8 mouse cellular contexts compared by ENCODE assay signal in genomic region chr10:78352666-78353030, GRCm38 (mm10). TPM values are rescaled to one million over a fixed set of nuclear protein-coding genes. Genes with fewer than 3 reads are reported as not detected.
A peak's percentile ranks its signal among the peaks of the same experiment; 100 is the strongest.
DNase-seq lines count a peak whose midpoint lies in the region; ATAC-seq and TF ChIP-seq lines count a peak whose summit lies in the region.

No protein-coding gene starts in this region.

- peaks cover 26% of the 10 kb centered on the region for H3K36me3 ChIP-seq in megakaryocyte, embryonic 14.5 days (replicated peaks; ENCODE audit: low read length)
- 0 out of 2 replicates have a peak, but pooled peaks cover 4% of the 10 kb centered on the region for H3K36me3 ChIP-seq in limb, embryonic 14.5 days (ENCODE audit: control insufficient read depth, insufficient read depth, low read length)
- H3K36me3 ChIP-seq in stomach, embryonic 15.5 days, result no peaks in the 10 kb centered on the region

- no peak for DNase-seq in cerebellum, adult 2 months
- no peak for DNase-seq in cerebellum, adult 8-10 months
- no peak for DNase-seq in limb, embryonic 14.5 days (ENCODE audit: low spot score)
- no peak for DNase-seq in adrenal gland, postnatal 10 days

- WGBS in cerebellum, adult 2 months, result 23% methylated on average over 8 of the region's 8 CpGs
- WGBS in limb, embryonic 14.5 days, result 19% methylated on average over 8 of the region's 8 CpGs
- WGBS in stomach, embryonic 15.5 days, result 16% methylated on average over 8 of the region's 8 CpGs

- peak overlapping the region; percentile 85 for H3K4me3 ChIP-seq in cerebellum, adult 2 months (replicated peaks; ENCODE audit: insufficient read depth, low read depth, low read length)
- peak overlapping the region; percentile 93 for H3K4me3 ChIP-seq in megakaryocyte, embryonic 14.5 days (replicated peaks)
- peak overlapping the region; percentile 85 for H3K4me3 ChIP-seq in limb, embryonic 14.5 days (replicated peaks; ENCODE audit: low read length)
- H3K4me3 ChIP-seq in stomach, embryonic 15.5 days (replicated peaks), result peak overlapping the region; percentile 87

- H3K4me1 ChIP-seq in cerebellum, adult 2 months (ENCODE audit: control insufficient read depth, insufficient read depth, low read length), result peaks cover 25% of the 10 kb centered on the region
- peaks cover 86% of the 10 kb centered on the region for H3K4me1 ChIP-seq in megakaryocyte, embryonic 14.5 days
- peaks cover 13% of the 10 kb centered on the region for H3K4me1 ChIP-seq in limb, embryonic 14.5 days (ENCODE audit: control insufficient read depth, insufficient read depth, low read length)
- H3K4me1 ChIP-seq in stomach, embryonic 15.5 days, result peaks cover 19% of the 10 kb centered on the region

- H3K27me3 ChIP-seq in cerebellum, adult 2 months (ENCODE audit: control insufficient read depth, insufficient read depth, low read length), result no peaks in the 10 kb centered on the region
- H3K27me3 ChIP-seq in megakaryocyte, embryonic 14.5 days (replicated peaks), result peaks cover 3% of the 10 kb centered on the region
- no peaks in the 10 kb centered on the region for H3K27me3 ChIP-seq in limb, embryonic 14.5 days (ENCODE audit: control insufficient read depth, insufficient read depth, low read length)
- no peaks in the 10 kb centered on the region for H3K27me3 ChIP-seq in stomach, embryonic 15.5 days (replicated peaks)

- H3K9ac ChIP-seq in limb, embryonic 14.5 days (ENCODE audit: low read depth, low read length, severe bottlenecking), result peak overlapping the region; percentile 97
- peak overlapping the region; percentile 97 for H3K9ac ChIP-seq in stomach, embryonic 15.5 days

- H3K9me3 ChIP-seq in megakaryocyte, embryonic 14.5 days, result no peaks in the 10 kb centered on the region
- H3K9me3 ChIP-seq in limb, embryonic 14.5 days (ENCODE audit: control insufficient read depth, low read length), result no peaks in the 10 kb centered on the region
- no peaks in the 10 kb centered on the region for H3K9me3 ChIP-seq in stomach, embryonic 15.5 days

- no peak for TF ChIP-seq CTCF in cerebellum, adult 2 months (IDR thresholded peaks at IDR 0.05; ENCODE audit: borderline replicate concordance, insufficient read depth, low read depth, low read length)

- peak overlapping the region; percentile 97 for H3K27ac ChIP-seq in cerebellum, adult 2 months (ENCODE audit: insufficient read depth, low read length)
- H3K27ac ChIP-seq in limb, embryonic 14.5 days (replicated peaks; ENCODE audit: low read depth, low read length), result peak overlapping the region; percentile 76
- peak overlapping the region; percentile 70 for H3K27ac ChIP-seq in stomach, embryonic 15.5 days

- H3K4me2 ChIP-seq in limb, embryonic 14.5 days (replicated peaks; ENCODE audit: low read depth, low read length, severe bottlenecking), result peak overlapping the region; percentile 79
- H3K4me2 ChIP-seq in stomach, embryonic 15.5 days, result peak overlapping the region; percentile 72

- no peak for TF ChIP-seq POLR2A in cerebellum, adult 2 months (IDR thresholded peaks at IDR 0.05; ENCODE audit: borderline replicate concordance, insufficient read depth, low read length)
- TF ChIP-seq POLR2A in limb, embryonic 14.5 days (IDR thresholded peaks at IDR 0.05; ENCODE audit: borderline replicate concordance, extremely low read depth, insufficient read depth, insufficient read length), result no peak

- no peak for ATAC-seq in megakaryocyte, adult 5-6 weeks (ENCODE audit: poor library complexity, severe bottlenecking)
- ATAC-seq in limb, embryonic 14.5 days (ENCODE audit: low FRiP score, low read depth), result no peak
- no peak for ATAC-seq in stomach, embryonic 15.5 days (ENCODE audit: insufficient read depth, low FRiP score, low read depth)
- no peak for ATAC-seq in activated CD4-positive, CD25-positive, alpha-beta regulatory T cell, adult 4 months

RNA-seq across cellular contexts. Expression of gene Agpat3, which starts 0.4 kb away (rescaled TPM):
- 246 and 256 TPM in 2 replicates for polyA plus RNA-seq in cerebellum, adult 2 months (2012; rRNA removed)
- polyA plus RNA-seq in megakaryocyte, embryonic 14.5 days (2012; ENCODE audit: insufficient read depth, low replicate concordance), result 205 and 237 TPM in 2 replicates
- 1.8 and 2.4 TPM in 2 replicates for total RNA-seq in megakaryocyte, adult 5-6 weeks (2015)
- total RNA-seq in megakaryocyte, adult 5-6 weeks (2017), result 2.8 and 5.2 TPM in 2 replicates
- polyA plus RNA-seq in limb, embryonic 14.5 days (2012; rRNA removed), result 83.0 and 109 TPM in 2 replicates
- 89.7 and 111 TPM in 2 replicates for polyA plus RNA-seq in limb, embryonic 14.5 days (2014; fragmentation: Nextera tagmentation; extraction: Ambion mirVana)
- polyA plus RNA-seq in stomach, embryonic 15.5 days (2015; fragmentation: Nextera tagmentation; extraction: Ambion mirVana), result 60.7 and 68.0 TPM in 2 replicates
- 100 to 1,000 TPM; 327 to 351 TPM for total RNA-seq in adrenal gland, postnatal 10 days (2021)
- 100 to 1,000 TPM in 1 of 2 experiments, 10 to 100 TPM in 1; 88.9 to 102 TPM for polyA plus RNA-seq in activated CD4-positive, CD25-positive, alpha-beta regulatory T cell, adult 4 months (2017; shearing (Covaris generic))
